Mouse (Mus musculus): ENCODE measurements at regions not wholly inside any gene's neighbourhood (a gene's known extent, or its start where the extent isn't known, plus 50 kb on each side); places are given as distances from the start of the nearest gene placed in this dataset.

DNA sequence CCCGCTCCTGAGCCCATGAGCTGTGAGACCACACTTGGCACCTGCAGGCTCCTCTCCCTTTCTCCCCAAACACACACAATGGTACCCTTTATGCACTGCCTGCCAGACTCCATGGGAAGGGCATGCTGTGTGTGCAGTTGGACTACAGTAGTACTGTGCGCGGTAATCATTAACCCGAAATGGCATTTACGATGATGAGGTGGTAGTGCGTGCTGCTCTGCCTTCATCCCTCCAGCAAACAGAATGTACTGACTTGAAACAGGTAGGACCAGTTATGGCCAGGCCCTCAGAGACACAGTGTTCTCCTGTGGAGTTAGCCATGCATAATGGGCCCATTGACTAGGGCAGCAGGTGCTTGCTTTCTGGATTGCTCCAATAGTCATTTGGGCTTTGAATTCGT, 70.9 kb downstream of the Apip start:
- TF ChIP-seq CTCF (conservative IDR thresholded peaks at IDR 0.05 in 1 of 2, IDR thresholded peaks at IDR 0.05 in 1 of 2; ENCODE audit: low read depth in 2 of 2, low read length in 2 of 2) (no peak), ZC3H11A (IDR thresholded peaks at IDR 0.05; ENCODE audit: low read depth, low read length) (no peak), UBTF (IDR thresholded peaks at IDR 0.05; ENCODE audit: low read depth, low read length) (no peak), MAFK (IDR thresholded peaks at IDR 0.05; ENCODE audit: insufficient replicate concordance, low read length) (no peak), TCF12 (IDR thresholded peaks at IDR 0.05; ENCODE audit: low read depth, low read length) (no peak), IRF4 (IDR thresholded peaks at IDR 0.05; ENCODE audit: low read depth, low read length) (no peak), CHD2 (IDR thresholded peaks at IDR 0.05; ENCODE audit: low read length) (no peak), KAT2A (IDR thresholded peaks at IDR 0.05; ENCODE audit: insufficient replicate concordance, low read length) (no peak), TBP (conservative IDR thresholded peaks at IDR 0.05; ENCODE audit: low read depth, low read length) (no peak)

Measured in CH12.LX (cell line).